Mouse (Mus musculus) forebrain, embryonic 11.5 days (tissue): Measurements from ENCODE around the gene Hoxb8. TPM values are rescaled to one million over a fixed set of nuclear protein-coding genes. Genes with fewer than 3 reads are reported as not detected.

Experiments used
- ATAC-seq: fragments of 200-750 bp; cut with Nextera tagmentation; replicated peaks from 2 replicates; pipeline ENCODE4 v1.8.0; 2017; ENCODE audit warnings: moderate TSS enrichment; ENCODE audit not compliant: low FRiP score
- DNase-seq: peaks from one replicate; pipeline ENCODE4 v3.0.0-alpha.2; 2017; ENCODE audit warnings: low spot score
- H3K27ac ChIP-seq: fragments of 300-500 bp; sonication (generic); 2 replicates; pipeline ENCODE4 v1.5.1; 2014; ENCODE audit warnings: low read depth, low read length
- H3K27me3 ChIP-seq: fragments of 300-500 bp; sonication (generic); 2 replicates; pipeline ENCODE4 v1.6.1; 2014; ENCODE audit warnings: mild to moderate bottlenecking, low read length, mixed read lengths; ENCODE audit not compliant: control insufficient read depth, insufficient read depth
- H3K36me3 ChIP-seq: fragments of 300-500 bp; sonication (generic); 2 replicates; pipeline ENCODE4 v1.6.1; 2014; ENCODE audit warnings: mild to moderate bottlenecking, low read length, moderate library complexity, mixed read lengths; ENCODE audit not compliant: control insufficient read depth, insufficient read depth
- H3K4me1 ChIP-seq: fragments of 300-500 bp; sonication (generic); replicated peaks from 2 replicates; pipeline ENCODE4 v1.6.1; 2014; ENCODE audit warnings: low read length, mixed read lengths; ENCODE audit not compliant: control insufficient read depth, insufficient read depth
- H3K4me2 ChIP-seq: fragments of 300-500 bp; sonication (generic); 2 replicates; pipeline ENCODE4 v1.6.1; 2014; ENCODE audit warnings: low read depth, mild to moderate bottlenecking, low read length, moderate library complexity, mixed read lengths; ENCODE audit not compliant: severe bottlenecking
- H3K4me3 ChIP-seq: fragments of 300-500 bp; sonication (generic); 2 replicates; pipeline ENCODE4 v1.5.1; 2014; ENCODE audit warnings: low read depth, low read length
- H3K9ac ChIP-seq: fragments of 300-500 bp; sonication (generic); 2 replicates; pipeline ENCODE4 v1.6.1; 2014; ENCODE audit warnings: low read length
- H3K9me3 ChIP-seq: fragments of 300-500 bp; sonication (generic); 2 replicates; pipeline ENCODE4 v1.6.1; 2016; ENCODE audit warnings: low read length, mixed read lengths; ENCODE audit not compliant: control insufficient read depth
- WGBS: fragments of 180-500 bp; shearing (Covaris S2); extraction: QIAGEN DNeasy Blood & Tissue Kit; methylation state at CpG from one replicate; pipeline ENCODE4 v1.1.7; 2014; 5-methylcytosine and 5-hydroxymethylcytosine counted together
- polyA plus RNA-seq: library from polyadenylated mRNA; unstranded; fragments of >200 nt; fragmentation: Nextera tagmentation; extraction: Ambion mirVana; gene quantifications from 2 replicates; pipeline ENCODE4 v1.2.1, GENCODE M21; 2014

The Hoxb8 gene
- polyA plus RNA-seq, 1 experiment from 2014 or later = not detected

DNA sequence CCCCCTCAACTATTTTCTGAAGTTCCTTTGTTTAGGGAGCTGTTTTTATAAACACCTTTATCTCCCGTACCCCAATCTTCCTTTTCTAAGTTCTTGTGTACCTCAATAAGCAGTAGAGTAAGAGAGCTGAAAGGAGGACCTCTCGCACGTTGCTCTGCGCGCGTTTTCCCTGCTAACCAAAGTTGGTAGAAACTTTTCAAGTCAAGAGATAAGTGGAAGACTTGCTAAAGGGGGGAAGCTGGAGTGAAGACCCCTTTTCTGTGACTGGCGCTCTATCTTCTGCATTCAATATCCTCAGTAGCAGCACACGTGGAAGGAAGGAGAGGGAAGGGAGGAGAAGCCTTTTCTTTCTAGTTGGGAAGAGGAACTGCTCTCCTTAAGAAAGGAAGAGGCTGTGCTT lies 43.3 kb downstream of the Hoxb8 start:
- no peak overlapping the region for H3K4me2 ChIP-seq
- H3K27ac ChIP-seq = no peak overlapping the region
- DNase-seq = no peak
- H3K27me3 ChIP-seq = peaks cover 98% of the 10 kb centered on the region
- ATAC-seq = no peak
- H3K36me3 ChIP-seq = no peaks in the 10 kb centered on the region
- no peaks in the 10 kb centered on the region for H3K4me1 ChIP-seq
- no peak overlapping the region for H3K9ac ChIP-seq
- 1% methylated on average over 8 of the region's 8 CpGs for WGBS
- H3K4me3 ChIP-seq = no peak overlapping the region
- H3K9me3 ChIP-seq = no peaks in the 10 kb centered on the region

DNA sequence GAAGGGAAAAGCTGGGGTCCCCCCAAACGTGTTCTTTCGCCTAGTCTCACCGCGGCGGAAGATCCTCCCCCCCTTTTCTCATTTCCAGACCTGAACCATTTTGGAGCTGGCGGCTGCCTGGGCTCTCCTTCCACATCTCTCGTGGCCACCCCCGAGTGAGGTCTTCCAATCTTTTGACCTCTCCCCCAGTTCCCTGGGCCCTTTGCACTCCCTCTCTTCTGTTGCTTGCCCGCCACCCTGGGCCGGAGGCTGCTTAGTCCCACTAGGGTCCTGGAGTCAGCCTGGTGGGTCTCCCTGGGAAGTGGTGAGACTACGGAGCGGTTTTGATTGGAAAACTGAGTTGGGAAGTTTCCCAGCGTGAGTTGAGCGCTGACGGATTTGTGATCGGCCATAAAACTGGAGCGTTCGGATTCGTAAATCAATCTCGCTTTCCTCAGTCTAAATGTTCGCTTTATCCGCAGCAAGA lies 44.1 kb downstream of the Hoxb8 start:
- Histone ChIP-seq H3K9ac (no peak overlapping the region), H3K27me3 (peaks cover 98% of the 10 kb centered on the region), H3K27ac (no peak overlapping the region), H3K4me2 (no peak overlapping the region), H3K4me3 (no peak overlapping the region), H3K36me3 (no peaks in the 10 kb centered on the region), H3K4me1 (no peaks in the 10 kb centered on the region), H3K9me3 (no peaks in the 10 kb centered on the region)
- DNase-seq = no peak
- ATAC-seq = no peak
- WGBS = 1% methylated on average over 22 of the region's 22 CpGs

DNA sequence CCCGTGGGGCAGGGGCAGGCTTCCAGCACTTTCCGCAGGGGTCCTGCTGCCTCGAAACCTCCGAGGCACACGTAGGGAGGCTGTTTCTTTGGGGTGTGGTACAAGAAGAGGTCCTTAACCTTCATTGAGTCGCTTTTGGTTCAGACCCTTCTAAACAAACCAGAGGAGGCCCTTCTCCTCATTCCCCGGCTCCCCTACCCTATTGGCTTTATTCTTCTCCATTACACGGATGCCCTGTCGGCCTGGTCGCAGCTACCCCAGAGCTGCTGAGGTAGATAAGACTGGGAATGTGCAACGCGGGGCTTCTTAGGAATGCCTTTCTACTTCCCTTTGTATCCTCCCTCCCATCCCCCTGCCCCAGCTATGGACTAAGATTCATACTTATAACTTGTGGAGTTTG lies 45.0 kb downstream of the Hoxb8 start:
- H3K9ac ChIP-seq = no peak overlapping the region
- WGBS = 0% methylated on average over 12 of the region's 12 CpGs
- DNase-seq (no peak), ATAC-seq (no peak)
- H3K9me3 ChIP-seq = no peaks in the 10 kb centered on the region
- H3K27ac ChIP-seq = no peak overlapping the region
- H3K4me3 ChIP-seq = no peak overlapping the region
- H3K4me2 ChIP-seq = no peak overlapping the region
- no peaks in the 10 kb centered on the region for H3K4me1 ChIP-seq
- H3K36me3 ChIP-seq = no peaks in the 10 kb centered on the region
- H3K27me3 ChIP-seq = peaks cover 99% of the 10 kb centered on the region

DNA sequence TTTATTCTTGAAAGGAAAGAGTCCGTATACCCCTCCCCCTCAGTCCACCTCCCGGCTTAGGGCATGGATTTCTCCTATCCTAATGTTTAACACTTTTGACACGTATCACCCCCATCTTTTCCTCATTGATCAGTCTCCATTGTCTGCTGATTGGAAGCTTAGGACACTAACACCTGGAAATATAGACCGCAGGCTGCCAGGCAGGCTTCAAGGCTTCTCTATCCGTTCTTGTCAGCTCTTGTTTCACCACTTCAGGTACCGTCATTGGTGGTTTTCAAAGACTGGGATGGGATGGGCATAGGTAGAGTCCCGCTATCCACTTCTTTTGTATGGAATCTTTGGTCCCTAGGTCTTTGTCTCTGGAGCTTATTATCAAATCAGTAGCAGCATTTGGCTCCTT lies 45.4 kb downstream of the Hoxb8 start:
- Histone ChIP-seq H3K4me1 (no peaks in the 10 kb centered on the region), H3K4me3 (no peak overlapping the region), H3K4me2 (no peak overlapping the region), H3K27ac (no peak overlapping the region), H3K9ac (no peak overlapping the region), H3K36me3 (no peaks in the 10 kb centered on the region), H3K9me3 (no peaks in the 10 kb centered on the region), H3K27me3 (peaks cover 99% of the 10 kb centered on the region)
- 1% methylated on average over 7 of the region's 7 CpGs for WGBS
- ATAC-seq (no peak), DNase-seq (no peak)

DNA sequence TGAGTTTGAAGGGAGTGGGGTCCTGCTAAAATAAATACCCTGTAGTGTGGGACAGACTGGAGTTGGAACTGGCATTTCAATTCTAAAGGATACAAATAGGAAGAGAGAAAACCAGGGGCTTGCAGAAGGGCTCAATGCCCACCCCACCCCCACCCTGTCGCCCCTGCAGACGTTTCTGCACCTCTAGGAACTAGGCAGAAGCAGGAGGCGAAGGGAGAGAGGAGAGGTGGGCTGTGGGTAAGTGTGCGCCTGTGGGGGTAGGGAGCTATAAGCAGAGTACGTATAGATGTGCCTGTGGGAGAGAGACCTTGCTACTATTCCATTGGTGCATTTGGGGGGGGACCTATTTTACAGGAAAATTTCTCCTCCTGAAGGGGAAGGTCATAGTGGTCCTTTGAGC lies 46.0 kb downstream of the Hoxb8 start:
- Histone ChIP-seq H3K9me3 (no peaks in the 10 kb centered on the region), H3K4me2 (no peak overlapping the region), H3K27ac (no peak overlapping the region), H3K27me3 (peaks cover 99% of the 10 kb centered on the region), H3K4me3 (no peak overlapping the region), H3K36me3 (no peaks in the 10 kb centered on the region), H3K4me1 (no peaks in the 10 kb centered on the region), H3K9ac (no peak overlapping the region)
- DNase-seq = no peak
- WGBS = 4% methylated on average over 5 of the region's 5 CpGs
- ATAC-seq = no peak

DNA sequence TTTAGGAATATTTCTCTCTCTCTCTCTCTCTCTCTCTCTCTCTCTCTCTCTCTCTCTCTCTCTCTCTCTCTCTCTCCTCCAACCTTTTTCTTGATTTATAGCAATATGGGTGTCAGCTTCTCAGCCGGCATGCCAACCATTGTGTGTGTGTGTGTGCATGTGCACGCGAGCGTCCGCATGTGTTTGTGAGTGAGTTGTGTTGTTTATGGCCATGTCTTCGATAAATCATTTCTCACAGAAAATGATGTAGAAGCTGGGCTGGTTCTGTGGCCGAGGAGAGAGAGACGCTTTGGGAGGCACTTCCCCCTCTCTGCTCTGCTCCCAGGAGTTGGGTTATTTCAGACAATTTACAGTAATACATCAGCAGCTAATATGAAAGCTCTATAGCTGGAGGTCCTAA lies 46.9 kb downstream of the Hoxb8 start:
- no peak overlapping the region for H3K27ac ChIP-seq
- no peaks in the 10 kb centered on the region for H3K9me3 ChIP-seq
- H3K9ac ChIP-seq = no peak overlapping the region

DNA sequence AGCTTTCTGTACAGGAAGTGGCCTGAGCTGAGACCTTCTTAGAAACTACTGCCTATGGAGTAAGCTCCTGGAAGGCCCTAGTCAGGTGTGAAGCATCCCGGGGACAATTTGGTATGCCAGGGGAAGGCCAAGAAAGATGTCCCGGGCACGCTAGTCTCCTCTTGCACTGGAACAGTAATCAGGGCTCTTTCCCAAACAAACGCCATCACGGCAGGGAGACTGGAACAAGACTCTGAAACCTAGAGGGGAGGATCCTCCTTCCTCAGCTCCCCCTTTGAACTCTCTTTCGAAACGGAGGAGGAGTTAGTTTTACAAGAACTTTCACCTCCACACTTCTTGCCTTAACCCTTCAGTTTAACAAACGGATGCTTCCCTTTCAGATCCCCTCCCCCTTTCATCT lies 50.4 kb downstream of the Hoxb8 start:
- 2% methylated on average over 8 of the region's 8 CpGs for WGBS
- DNase-seq = no peak
- Histone ChIP-seq H3K36me3 (no peaks in the 10 kb centered on the region), H3K27ac (no peak overlapping the region), H3K9me3 (no peaks in the 10 kb centered on the region), H3K4me1 (no peaks in the 10 kb centered on the region), H3K4me3 (no peak overlapping the region), H3K4me2 (no peak overlapping the region), H3K9ac (no peak overlapping the region), H3K27me3 (peaks cover 100% of the 10 kb centered on the region)
- no peak for ATAC-seq

More for the DNA sequence above, 46.9 kb downstream of the Hoxb8 start:
- H3K27me3 ChIP-seq = peaks cover 99% of the 10 kb centered on the region
- H3K4me3 ChIP-seq = no peak overlapping the region
- no peak overlapping the region for H3K4me2 ChIP-seq
- 6% methylated on average over 8 of the region's 8 CpGs for WGBS
- ATAC-seq (no peak), DNase-seq (no peak)
- no peaks in the 10 kb centered on the region for H3K36me3 ChIP-seq
- no peaks in the 10 kb centered on the region for H3K4me1 ChIP-seq

DNA sequence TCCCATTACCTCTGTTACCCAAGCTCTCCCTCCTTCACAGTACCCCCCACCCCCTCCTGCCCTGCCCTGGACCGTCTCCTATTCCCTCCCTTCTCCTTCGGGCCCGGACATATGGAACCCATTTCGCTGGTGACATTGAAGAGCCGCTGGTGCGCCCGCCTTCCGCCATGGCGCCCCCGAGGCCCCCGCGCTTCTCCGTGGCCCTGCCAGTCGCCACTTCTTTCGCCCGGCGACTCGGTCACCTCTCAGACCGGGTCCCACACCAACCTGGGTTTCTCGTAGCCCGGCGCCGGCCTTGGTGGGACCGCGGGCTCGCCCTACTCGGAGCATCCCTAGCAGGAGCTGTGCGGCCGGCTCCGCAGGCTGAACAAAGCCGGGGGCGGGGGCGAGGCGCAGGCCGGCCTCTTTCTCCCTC lies 50.9 kb downstream of the Hoxb8 start:
- H3K4me3 ChIP-seq = peak overlapping the region; percentile 1; the same call in 1 of the 2 replicates
- no peak for ATAC-seq
- H3K27me3 ChIP-seq = peaks cover 100% of the 10 kb centered on the region
- WGBS = under 1% methylated on average over 35 of the region's 35 CpGs
- no peak overlapping the region for H3K4me2 ChIP-seq
- no peaks in the 10 kb centered on the region for H3K9me3 ChIP-seq
- H3K27ac ChIP-seq = no peak overlapping the region
- H3K9ac ChIP-seq = no peak overlapping the region
- no peak for DNase-seq
- H3K36me3 ChIP-seq = no peaks in the 10 kb centered on the region
- H3K4me1 ChIP-seq = no peaks in the 10 kb centered on the region

DNA sequence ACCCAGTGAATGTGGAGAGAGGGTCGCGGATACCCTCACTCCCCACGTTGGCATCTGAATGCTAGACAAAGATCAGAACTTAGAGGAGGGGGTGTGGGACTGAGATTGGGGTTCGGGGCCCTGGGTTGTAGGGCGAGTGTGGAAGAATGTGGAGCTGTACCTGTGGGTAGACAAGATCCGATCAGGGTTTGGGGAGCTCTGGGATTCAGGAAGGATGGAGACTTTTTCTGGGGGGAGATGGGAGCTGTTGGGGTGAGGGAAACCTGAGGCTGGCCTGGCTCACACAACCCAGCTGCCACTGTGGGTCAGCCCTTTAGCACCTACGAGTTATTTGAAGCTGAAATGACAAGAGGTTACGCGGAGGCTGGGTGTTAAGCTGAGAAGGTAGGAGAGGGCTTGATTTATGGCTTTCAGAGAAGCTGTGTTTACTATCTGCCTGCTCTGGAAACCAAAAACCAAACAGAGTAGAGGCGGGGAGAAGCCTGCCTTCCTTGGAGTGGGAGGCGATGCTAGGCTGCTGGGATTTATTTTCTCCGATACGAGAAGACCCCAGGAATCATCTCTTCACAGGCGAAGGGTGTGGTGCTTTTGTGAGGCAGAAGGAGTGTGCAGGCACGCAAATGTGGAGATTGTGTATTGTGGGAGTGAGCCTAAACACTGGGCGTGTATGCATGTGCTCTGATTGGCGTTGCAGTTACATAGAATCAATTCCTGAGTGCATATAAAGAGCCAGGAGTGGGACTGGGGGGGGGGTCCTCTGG lies 51.7 kb downstream of the Hoxb8 start:
- Histone ChIP-seq H3K4me2 (no peak overlapping the region), H3K9me3 (no peaks in the 10 kb centered on the region), H3K4me1 (no peaks in the 10 kb centered on the region), H3K9ac (no peak overlapping the region), H3K36me3 (no peaks in the 10 kb centered on the region), H3K4me3 (peak overlapping the region; percentile 1; the same call in 1 of the 2 replicates), H3K27me3 (peaks cover 100% of the 10 kb centered on the region), H3K27ac (no peak overlapping the region)
- DNase-seq (no peak), ATAC-seq (no peak)
- WGBS = 1% methylated on average over 17 of the region's 17 CpGs
